Mouse (Mus musculus): ENCODE measurements around the gene Ccdc12.

GRCm38 (mm10) chr9:110683574-110684099 lies 27.3 kb downstream of the Ccdc12 start:
- TF ChIP-seq CTCF (IDR thresholded peaks at IDR 0.05; ENCODE audit: low read depth, low read length) = no peak
- TF ChIP-seq POLR2A (IDR thresholded peaks at IDR 0.05; ENCODE audit: borderline replicate concordance, low read depth, low read length) = no peak

All from bone marrow macrophage, adult 2 months (primary cell).